9 mouse cellular contexts compared by ENCODE assay signal in genomic region chr16:74182509-74183113, GRCm38 (mm10).
DNase-seq lines count a peak whose midpoint lies in the region; ATAC-seq and TF ChIP-seq lines count a peak whose summit lies in the region.
"Had no signal": no experiment of that assay in that cellular context is flagged by ENCODE, and none has a peak within 500 bp of the region (broad histone marks: within the 10 kb centered on the region; RNA-seq: fewer than 3 reads in every experiment).

No protein-coding gene starts in this region.

- H3K27ac ChIP-seq in kidney, adult 2 months (ENCODE audit: insufficient read depth, low read depth, low read length) = no peak overlapping the region
- peak overlapping the region; percentile 56 for H3K27ac ChIP-seq in hindbrain, embryonic 14.5 days
- H3K27ac ChIP-seq in neural tube, embryonic 14.5 days (ENCODE audit: low read depth, low read length) = peak overlapping the region; percentile 12; the same call in 1 of the 2 replicates
- H3K27ac ChIP-seq: liver, embryonic 15.5 days had no signal

- 57% methylated on average over 3 of the region's 3 CpGs for WGBS in kidney, adult 2 months
- 64% methylated on average over 3 of the region's 3 CpGs for WGBS in hindbrain, embryonic 14.5 days
- 62% methylated on average over 3 of the region's 3 CpGs for WGBS in neural tube, embryonic 14.5 days

- no peaks in the 10 kb centered on the region for H3K27me3 ChIP-seq in kidney, adult 2 months (replicated peaks; ENCODE audit: control insufficient read depth, insufficient read depth, low read length)
- H3K27me3 ChIP-seq in hindbrain, embryonic 14.5 days (ENCODE audit: control insufficient read depth, insufficient read depth, low read length) = no peaks in the 10 kb centered on the region
- no peaks in the 10 kb centered on the region for H3K27me3 ChIP-seq in neural tube, embryonic 14.5 days (ENCODE audit: control insufficient read depth, insufficient read depth, low read length)
- H3K27me3 ChIP-seq: liver, embryonic 15.5 days had no signal

- TF ChIP-seq CTCF in kidney, adult 2 months (conservative IDR thresholded peaks at IDR 0.05; ENCODE audit: insufficient read depth, insufficient read length, low read depth, low read length) = no peak

- no peaks in the 10 kb centered on the region for H3K36me3 ChIP-seq in kidney, adult 2 months (ENCODE audit: control insufficient read depth, insufficient read depth, low read length)
- no peaks in the 10 kb centered on the region for H3K36me3 ChIP-seq in hindbrain, embryonic 14.5 days (replicated peaks; ENCODE audit: control insufficient read depth, insufficient read depth)
- no peaks in the 10 kb centered on the region for H3K36me3 ChIP-seq in neural tube, embryonic 14.5 days (ENCODE audit: control insufficient read depth, insufficient read depth, low read length)
- H3K36me3 ChIP-seq: liver, embryonic 15.5 days had no signal

- peak; percentile 6 for DNase-seq in kidney, adult 9 months
- no peak for DNase-seq in kidney, adult 2 months
- DNase-seq in retina, postnatal 1 day = peak; percentile 56
- DNase-seq in retina, embryonic 14.5 days (ENCODE audit: low spot score) = no peak
- DNase-seq in hindbrain, embryonic 14.5 days (ENCODE audit: low spot score) = no peak
- DNase-seq: layer of hippocampus, adult 9-11 months had no signal

- no peak for TF ChIP-seq POLR2A in kidney, adult 2 months (IDR thresholded peaks at IDR 0.05; ENCODE audit: low read depth, low read length)

- no peak overlapping the region for H3K9ac ChIP-seq in hindbrain, embryonic 14.5 days
- no peak overlapping the region for H3K9ac ChIP-seq in neural tube, embryonic 14.5 days (replicated peaks; ENCODE audit: low read depth, low read length)
- H3K9ac ChIP-seq: liver, embryonic 15.5 days had no signal

- H3K4me1 ChIP-seq in kidney, adult 2 months (ENCODE audit: control insufficient read depth, insufficient read depth, low read length) = no peaks in the 10 kb centered on the region
- peaks cover 14% of the 10 kb centered on the region for H3K4me1 ChIP-seq in hindbrain, embryonic 14.5 days (replicated peaks; ENCODE audit: control insufficient read depth, insufficient read depth, low read length)
- peaks cover 3% of the 10 kb centered on the region for H3K4me1 ChIP-seq in neural tube, embryonic 14.5 days (ENCODE audit: control insufficient read depth, insufficient read depth, low read length)
- H3K4me1 ChIP-seq: liver, embryonic 15.5 days had no signal

- no peak overlapping the region for H3K4me2 ChIP-seq in hindbrain, embryonic 14.5 days (replicated peaks)
- no peak overlapping the region for H3K4me2 ChIP-seq in neural tube, embryonic 14.5 days (ENCODE audit: low read depth, low read length)
- H3K4me2 ChIP-seq: liver, embryonic 15.5 days had no signal

- H3K4me3 ChIP-seq in kidney, adult 2 months (ENCODE audit: insufficient read depth, low read depth, low read length) = no peak overlapping the region
- no peak overlapping the region for H3K4me3 ChIP-seq in hindbrain, embryonic 14.5 days (replicated peaks; ENCODE audit: low read length)
- no peak overlapping the region for H3K4me3 ChIP-seq in neural tube, embryonic 14.5 days (ENCODE audit: low read depth, low read length)
- H3K4me3 ChIP-seq: liver, embryonic 15.5 days had no signal

- no peaks in the 10 kb centered on the region for H3K9me3 ChIP-seq in hindbrain, embryonic 14.5 days (ENCODE audit: control insufficient read depth, low read length)
- H3K9me3 ChIP-seq in neural tube, embryonic 14.5 days (ENCODE audit: control insufficient read depth, low read length) = no peaks in the 10 kb centered on the region
- H3K9me3 ChIP-seq: liver, embryonic 15.5 days had no signal

- ATAC-seq in hindbrain, embryonic 14.5 days (ENCODE audit: low FRiP score) = peak; percentile 27; the same call in 1 of the 2 replicates
- ATAC-seq in neural tube, embryonic 14.5 days (ENCODE audit: low read depth) = peak; percentile 46; the same call in 1 of the 2 replicates
- no peak for ATAC-seq in CD4-positive, CD25-positive, alpha-beta regulatory T cell, adult 4 months

Comparison
In these comparisons a context has a peak if more than half of its experiments do, and no peak if none do; other contexts are left out.
1. DNase-seq: peak in kidney, adult 9 months (single experiment) and retina, postnatal 1 day (single experiment); none in kidney, adult 2 months (single experiment), retina, embryonic 14.5 days (single experiment) and hindbrain, embryonic 14.5 days (single experiment).